Mouse (Mus musculus) heart, postnatal 25 days (tissue): ENCODE measurements at regions not wholly inside any gene's neighbourhood (a gene's known extent, or its start where the extent isn't known, plus 50 kb on each side); places are given as distances from the start of the nearest gene placed in this dataset.
"Not testable (repeated sequence)": the region's sequence is repeated elsewhere in the genome, so short reads cannot be mapped to it uniquely, and the experiment has no call there.

ENCODE experiments used
- DNase-seq: peaks from one replicate; pipeline ENCODE4 v3.0.0; 2022; ENCODE audit warnings: low spot score
- intact Hi-C: fragments of 180-260 bp; cut with DNase I; formaldehyde crosslinking; loops from one replicate; pipeline ENCODE4 v1.15.1; 2025

DNA sequence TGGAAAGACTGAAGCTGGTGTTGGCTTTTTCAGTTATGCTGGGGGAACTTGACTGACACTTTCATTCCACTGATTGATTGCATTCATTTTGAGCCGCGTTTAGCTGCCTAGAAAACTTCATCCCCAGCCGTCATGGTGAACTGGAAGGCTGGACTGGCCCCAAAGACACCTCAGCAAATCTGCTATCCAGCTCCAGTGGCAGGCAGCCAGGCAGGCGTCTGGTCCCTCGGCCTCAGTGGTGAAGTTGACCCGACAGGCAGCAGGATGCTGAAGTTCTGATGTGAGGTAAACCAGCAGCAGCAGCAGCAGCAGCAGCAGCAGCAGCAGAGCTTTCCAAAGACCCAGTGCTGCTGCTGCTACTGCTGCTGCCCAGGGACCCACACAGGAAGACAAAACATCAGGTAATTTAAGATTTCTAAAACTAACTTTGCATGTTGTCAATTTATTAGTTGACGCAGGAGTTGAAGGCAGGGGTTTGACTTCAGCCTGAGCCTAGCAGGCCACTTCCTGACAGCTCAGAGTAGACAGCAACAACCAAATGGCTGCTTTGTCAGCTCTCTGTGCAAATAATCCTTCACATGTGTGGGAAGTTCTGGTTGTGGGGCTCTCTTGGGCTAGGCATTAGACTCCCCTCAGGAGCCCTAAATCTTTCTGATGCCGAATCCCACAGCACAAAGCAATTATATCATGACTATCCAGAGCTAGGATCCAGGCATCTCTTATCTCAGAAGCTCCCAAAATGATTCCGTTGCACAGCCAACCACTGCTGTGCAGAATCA, 200.4 kb upstream of the Nhs start:
- no peak for DNase-seq
- intact Hi-C loops, result no loop called here

DNA sequence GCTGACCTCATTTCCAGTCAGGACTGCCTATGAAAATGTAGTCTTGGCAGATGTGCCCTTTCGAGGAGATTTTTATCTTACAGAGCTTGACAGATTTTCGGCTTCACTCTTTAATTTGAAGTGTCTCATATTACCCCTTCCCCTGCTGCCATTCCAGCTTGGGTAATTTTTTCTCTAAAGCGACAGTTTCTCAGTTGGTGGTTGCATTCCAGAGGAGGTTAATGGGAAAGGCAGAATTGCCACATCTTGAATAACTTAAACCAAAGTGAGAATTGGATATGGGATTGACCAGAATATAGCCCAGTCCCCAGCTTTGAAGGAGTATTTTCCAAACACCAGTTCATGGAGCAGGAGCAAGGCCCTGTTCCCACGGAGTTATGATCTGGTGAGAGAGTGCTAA, 188.8 kb upstream of the Nhs start:
- intact Hi-C loops, result no loop called here
- no peak for DNase-seq

DNA sequence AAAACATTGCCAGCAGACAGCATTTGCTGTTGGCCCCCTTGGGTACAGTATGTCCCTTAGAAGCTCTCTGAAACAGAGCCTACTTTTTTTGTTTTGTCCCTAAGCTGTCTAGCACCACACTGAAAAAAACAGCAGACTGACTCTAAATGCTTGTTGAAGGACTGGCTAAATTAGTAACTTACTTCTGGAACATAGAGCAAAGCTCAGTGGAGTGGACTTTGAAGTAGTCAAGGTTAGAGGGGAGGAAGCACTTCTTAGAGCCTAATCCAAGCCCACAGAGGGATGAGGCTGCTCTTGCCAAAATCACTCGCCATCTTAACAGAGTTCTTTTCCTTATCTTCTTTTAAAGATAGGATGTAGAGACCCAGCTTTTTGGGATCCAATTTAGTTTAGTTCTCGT, 188.4 kb upstream of the Nhs start:
- DNase-seq, result no peak
- intact Hi-C loops, result no loop called here

DNA sequence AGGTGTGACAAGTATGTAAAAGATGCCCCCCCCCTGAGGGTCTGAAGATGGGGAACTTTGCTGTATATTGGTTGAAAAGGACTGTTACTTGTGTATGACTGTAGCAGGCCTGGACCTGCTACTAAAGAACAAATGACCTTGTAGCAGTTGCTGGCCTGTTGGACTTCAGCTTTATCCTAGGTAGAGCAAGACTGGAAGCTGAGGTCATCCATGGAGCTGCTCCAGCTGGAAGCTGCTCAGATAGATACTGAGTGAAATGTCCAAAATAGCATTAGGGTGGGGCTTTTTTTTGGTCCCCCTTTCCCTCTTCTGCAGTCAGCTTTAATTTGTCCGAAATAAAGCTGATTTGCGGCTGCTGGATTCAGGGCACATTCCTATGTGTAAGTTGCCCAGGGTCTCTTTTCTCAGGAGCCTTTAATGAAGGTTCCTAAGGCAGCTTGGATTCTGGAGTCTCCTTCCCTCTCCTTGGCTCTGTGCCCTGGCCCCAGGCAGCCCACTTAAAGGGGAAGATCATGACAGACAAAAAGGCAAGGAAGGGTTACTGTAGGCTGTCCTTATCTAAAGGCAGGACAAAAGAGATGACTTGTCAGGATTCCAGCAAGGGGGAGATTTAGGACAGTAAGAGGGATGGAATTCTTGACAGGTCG, 186.1 kb upstream of the Nhs start:
- no peak for DNase-seq
- intact Hi-C loops, result no loop called here

DNA sequence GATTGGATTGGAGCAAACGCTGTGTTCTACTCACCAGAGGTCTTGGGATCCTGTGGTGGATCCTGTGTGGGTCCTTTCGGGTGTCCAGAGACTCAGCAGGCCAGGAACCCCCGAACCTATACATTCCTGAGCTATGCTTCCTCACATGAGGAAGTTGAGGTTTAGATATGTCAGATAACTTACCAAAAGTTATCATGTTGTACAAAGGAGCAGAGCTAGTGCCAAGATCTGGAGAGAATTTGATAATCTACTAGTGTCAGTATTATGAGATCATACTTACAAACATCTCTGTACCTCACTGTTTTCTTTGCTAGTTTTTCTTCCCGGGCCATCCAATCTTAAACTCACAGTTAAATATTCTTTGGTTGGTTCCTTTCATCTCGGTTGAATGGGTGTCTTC, 172.6 kb upstream of the Nhs start:
- DNase-seq, result no peak
- intact Hi-C loops, result no loop called here

GRCm38 (mm10) chrX:162307646-162308045, 148.1 kb upstream of the Nhs start:
- DNase-seq, result no peak
- intact Hi-C loops, result no loop called here

- intact Hi-C loops, result no loop called here
Observed at GRCm38 (mm10) chrX:162304145-162304544, 144.6 kb upstream of the Nhs start.

GRCm38 (mm10) chrX:162302788-162303187, 143.3 kb upstream of the Nhs start:
- intact Hi-C loops, result no loop called here
- DNase-seq, result no peak

More at GRCm38 (mm10) chrX:162304145-162304544, 144.6 kb upstream of the Nhs start:
- no peak for DNase-seq

GRCm38 (mm10) chrX:162291234-162291633, 131.7 kb upstream of the Nhs start:
- DNase-seq, result no peak

DNA sequence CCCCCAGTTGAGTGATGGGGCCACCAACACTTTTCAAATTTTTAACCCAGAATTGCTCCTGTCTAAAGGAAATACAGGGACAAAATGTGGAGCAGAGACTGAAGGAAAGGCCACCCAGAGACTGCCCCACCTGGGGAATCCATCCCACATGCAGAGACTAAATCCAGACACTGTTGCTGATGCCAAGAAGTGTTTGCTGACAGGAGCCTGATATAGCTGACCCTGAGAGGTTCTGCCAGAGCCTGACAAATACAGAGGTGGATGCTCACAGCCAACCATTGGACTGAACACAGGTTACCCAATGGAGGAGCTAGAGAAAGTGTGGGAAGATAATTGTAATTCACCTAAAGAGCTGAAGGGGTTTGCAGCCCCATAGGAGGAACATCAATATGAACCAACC, 126.6 kb upstream of the Nhs start:
- DNase-seq, intact Hi-C loops: not testable (repeated sequence)

More at GRCm38 (mm10) chrX:162291234-162291633, 131.7 kb upstream of the Nhs start:
- intact Hi-C loops, result no loop called here

- intact Hi-C loops, result no loop called here
- no peak for DNase-seq
Observed at GRCm38 (mm10) chrX:162284252-162284651, 124.7 kb upstream of the Nhs start.

DNA sequence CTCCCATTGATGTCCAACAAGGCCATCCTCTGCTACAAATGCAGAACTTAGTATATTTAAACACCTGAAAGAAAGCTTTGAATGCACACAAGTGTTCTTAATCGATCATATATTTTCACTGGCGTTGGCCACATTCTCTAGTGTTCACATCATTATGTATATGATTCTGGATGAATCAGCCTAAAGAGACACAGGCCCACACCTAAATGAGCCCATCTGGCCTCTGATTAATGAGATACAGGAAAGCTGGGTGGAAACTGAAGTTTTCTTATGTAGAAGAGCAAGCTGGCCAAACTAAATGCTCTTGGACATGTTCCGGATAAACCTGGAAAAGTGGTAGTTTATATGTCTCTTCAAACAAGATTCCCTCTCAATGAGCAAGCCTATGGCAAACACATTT, 123.2 kb upstream of the Nhs start:
- no peak for DNase-seq
- intact Hi-C loops, result no loop called here

DNA sequence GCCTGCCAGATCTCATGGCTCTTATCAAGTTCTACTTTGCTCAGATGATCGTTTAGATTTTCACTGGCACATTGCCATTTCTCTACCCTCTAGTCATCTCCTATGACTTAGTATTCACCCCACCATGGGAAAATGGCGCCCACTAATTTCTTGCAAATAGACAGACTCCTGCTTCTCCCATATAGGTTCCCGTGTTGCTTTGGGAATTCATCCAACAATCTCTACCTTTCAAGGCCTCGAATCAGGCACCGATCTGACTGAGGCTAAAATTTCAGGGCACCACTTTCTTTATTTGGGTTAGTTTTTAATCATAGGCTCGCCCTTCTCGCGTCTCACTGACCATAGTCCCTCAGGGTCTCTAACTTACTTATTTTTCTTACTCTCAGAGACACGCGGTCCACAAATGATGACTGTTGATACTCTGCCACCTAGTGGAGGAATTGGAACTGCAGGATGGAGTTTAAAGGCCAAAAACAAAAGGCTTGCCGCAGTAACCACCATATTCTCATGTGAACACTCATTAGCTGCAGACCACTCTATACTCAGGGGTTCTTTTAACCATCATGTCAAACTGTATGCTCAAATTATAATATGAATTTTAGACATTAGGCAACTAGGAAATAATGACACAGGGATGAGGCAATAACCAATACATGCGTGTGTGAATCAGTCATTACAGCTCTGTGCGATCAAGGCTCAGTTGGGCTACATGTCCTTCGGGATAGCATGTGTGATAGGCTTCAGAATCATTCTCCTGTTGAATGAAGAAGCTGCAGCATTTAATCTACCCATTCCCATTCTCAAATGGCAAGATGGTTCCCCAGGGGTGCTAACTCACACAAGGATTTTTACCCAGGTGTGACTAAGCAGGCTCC, 119.5 kb upstream of the Nhs start:
- intact Hi-C loops, result loop anchor here (2.0 to 5.0 kb wide), 2 partner anchors 118 to 312 kb away; no protein-coding TSS in a partner anchor
- DNase-seq, result no peak

GRCm38 (mm10) chrX:162274581-162274980, 115.1 kb upstream of the Nhs start:
- DNase-seq, result no peak
- intact Hi-C loops, result no loop called here

DNA sequence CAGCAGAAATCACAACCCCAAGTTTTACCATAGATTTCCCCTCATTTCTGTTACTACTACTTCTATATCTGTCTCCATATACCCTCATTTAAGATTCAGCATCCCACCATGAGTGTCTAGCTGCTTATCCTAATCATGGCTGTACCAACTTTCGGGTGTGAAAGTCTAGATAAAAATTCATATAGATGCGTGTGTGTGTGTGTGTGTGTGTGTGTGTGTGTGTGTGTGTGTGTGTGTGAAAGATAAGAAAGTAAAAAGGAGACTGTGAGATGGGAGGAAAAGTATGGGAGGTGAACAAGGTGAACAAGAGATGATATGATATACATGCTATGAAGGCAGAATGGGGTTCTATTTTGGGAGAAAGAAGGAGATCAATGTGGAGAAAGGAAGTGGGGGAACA, 111.7 kb upstream of the Nhs start:
- DNase-seq, result no peak
- intact Hi-C loops, result no loop called here

- no peak for DNase-seq
- intact Hi-C loops, result no loop called here
Observed at GRCm38 (mm10) chrX:162268918-162269317, 109.4 kb upstream of the Nhs start.

GRCm38 (mm10) chrX:162268112-162268511, 108.6 kb upstream of the Nhs start:
- intact Hi-C loops, result no loop called here

DNA sequence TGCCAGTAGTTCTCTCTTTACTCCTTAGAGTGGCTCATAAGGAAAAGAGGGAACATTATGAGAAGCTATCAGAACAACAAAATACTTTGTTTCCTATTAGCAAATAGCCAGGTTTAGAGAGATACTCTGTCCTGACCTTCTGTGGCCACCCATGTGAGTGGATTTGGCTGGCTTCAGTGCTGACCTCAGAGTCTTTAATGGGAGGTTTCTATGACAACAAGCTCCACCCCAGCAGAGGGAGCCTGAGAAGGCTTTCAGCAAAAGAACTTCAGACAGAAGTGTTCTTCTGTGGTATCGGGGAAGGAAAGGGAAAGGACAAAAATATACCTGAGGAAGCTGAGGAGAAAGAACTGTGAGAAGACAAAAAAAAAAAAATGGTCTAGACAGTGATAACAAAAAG, 108.1 kb upstream of the Nhs start:
- intact Hi-C loops, result no loop called here
- DNase-seq, result peak; percentile 6

More at GRCm38 (mm10) chrX:162268112-162268511, 108.6 kb upstream of the Nhs start:
- DNase-seq, result no peak

DNA sequence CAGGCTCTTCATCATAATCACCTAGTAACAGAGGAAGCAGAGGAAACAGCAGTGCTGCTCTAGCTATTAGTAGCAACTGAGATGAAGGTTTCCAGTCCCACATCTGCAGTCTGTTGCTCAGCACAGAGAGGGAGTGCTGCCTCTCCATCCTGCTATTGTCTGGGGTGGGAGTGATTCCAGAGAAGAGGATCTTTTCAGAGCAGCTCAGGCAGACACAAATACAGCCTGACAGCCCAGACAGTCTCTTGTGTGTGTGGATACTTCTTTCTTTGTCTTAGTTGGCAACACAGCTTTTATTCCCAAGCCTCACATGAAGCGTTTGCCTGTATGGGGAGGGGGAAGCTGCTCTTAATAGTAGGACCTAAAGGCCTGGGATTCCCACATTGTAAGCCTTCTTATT, 107.2 kb upstream of the Nhs start:
- DNase-seq, result no peak
- intact Hi-C loops, result no loop called here

GRCm38 (mm10) chrX:162257398-162257797, 97.9 kb upstream of the Nhs start:
- intact Hi-C loops, result no loop called here
- no peak for DNase-seq

DNA sequence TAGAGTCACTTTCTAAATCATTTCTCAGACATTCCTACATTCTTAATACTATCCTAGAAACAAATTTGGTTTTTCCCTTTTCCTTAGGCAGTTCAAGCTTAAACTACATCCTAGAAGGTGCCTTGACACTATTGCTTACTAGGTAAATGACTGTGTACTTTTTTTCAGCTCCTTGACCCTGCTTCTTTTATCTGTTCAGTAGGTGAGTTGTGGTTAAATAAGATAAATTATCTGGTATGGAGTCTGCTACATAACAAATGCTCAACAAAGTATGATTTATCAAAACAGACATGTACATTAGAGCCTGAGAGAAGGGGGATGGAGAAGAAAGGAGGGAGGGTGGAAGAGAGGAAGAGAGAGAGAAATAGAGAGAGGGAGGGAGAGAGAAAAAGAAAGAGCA, 96.3 kb upstream of the Nhs start:
- DNase-seq, result no peak
- intact Hi-C loops, result no loop called here
